Mouse (Mus musculus): ENCODE results near the gene Dusp3. TPM values are rescaled to one million over a fixed set of nuclear protein-coding genes. Genes with fewer than 3 reads are reported as not detected.

Dusp3 gene
- polyA plus RNA-seq, 1 experiment, result 27.9 TPM

DNA sequence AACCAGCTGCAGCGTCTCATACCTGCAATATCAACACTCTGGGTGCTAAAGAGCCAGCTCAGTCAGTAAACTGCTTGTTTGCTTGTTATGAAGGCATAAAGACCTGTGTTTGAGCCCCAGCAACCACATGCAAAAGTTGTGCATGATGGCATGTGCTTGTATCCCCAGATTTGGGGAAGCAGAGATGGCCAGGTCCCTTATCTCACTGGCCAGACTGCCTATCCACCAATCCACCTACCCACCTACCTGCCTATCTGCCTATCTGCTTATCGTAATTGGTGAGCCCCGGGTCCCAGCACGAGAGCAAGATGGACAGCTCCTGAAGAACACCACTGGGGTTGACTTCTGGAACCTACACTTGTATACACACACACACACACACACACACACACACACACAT, 42.5 kb upstream of the Dusp3 start:
- H3K4me1 ChIP-seq (ENCODE audit: control insufficient read depth, insufficient read depth, insufficient read length, low read length), result peaks cover 11% of the 10 kb centered on the region
- H3K4me3 ChIP-seq (ENCODE audit: low read depth, low read length), result no peak overlapping the region
- 85% methylated on average over 4 of the region's 4 CpGs for WGBS
- no peak for TF ChIP-seq CTCF (IDR thresholded peaks at IDR 0.05; ENCODE audit: extremely low read depth, insufficient read length, insufficient replicate concordance, low read depth, low read length)
- no peak for TF ChIP-seq POLR2A (IDR thresholded peaks at IDR 0.05; ENCODE audit: low read depth, low read length)
- no peak overlapping the region for H3K27ac ChIP-seq (ENCODE audit: insufficient read depth, low read depth, low read length)
- no peaks in the 10 kb centered on the region for H3K36me3 ChIP-seq (ENCODE audit: control insufficient read depth, insufficient read depth, low read length)
- H3K27me3 ChIP-seq (ENCODE audit: control insufficient read depth, insufficient read depth, low read length), result 0 out of 2 replicates have a peak, but pooled peaks cover 4% of the 10 kb centered on the region

GRCm38 (mm10) chr11:102028087-102028816, 41.4 kb upstream of the Dusp3 start, which contains the start of gene Mpp3:
TSS of gene Mpp3 (minus strand) at chr11:102028461.
- Histone ChIP-seq H3K36me3 (ENCODE audit: control insufficient read depth, insufficient read depth, low read length) (no peaks in the 10 kb centered on the region), H3K27me3 (ENCODE audit: control insufficient read depth, insufficient read depth, low read length) (0 out of 2 replicates have a peak, but pooled peaks cover 4% of the 10 kb centered on the region), H3K4me3 (ENCODE audit: low read depth, low read length) (no peak within 1 kb of the TSS), H3K4me1 (ENCODE audit: control insufficient read depth, insufficient read depth, insufficient read length, low read length) (peaks cover 9% of the 10 kb centered on the region), H3K27ac (ENCODE audit: insufficient read depth, low read depth, low read length) (no peak within 1 kb of the TSS)
- WGBS, result 71% methylated on average over 6 of the region's 6 CpGs
- TF ChIP-seq CTCF (IDR thresholded peaks at IDR 0.05; ENCODE audit: extremely low read depth, insufficient read length, insufficient replicate concordance, low read depth, low read length), result no peak
- TF ChIP-seq POLR2A (IDR thresholded peaks at IDR 0.05; ENCODE audit: low read depth, low read length), result no peak

DNA sequence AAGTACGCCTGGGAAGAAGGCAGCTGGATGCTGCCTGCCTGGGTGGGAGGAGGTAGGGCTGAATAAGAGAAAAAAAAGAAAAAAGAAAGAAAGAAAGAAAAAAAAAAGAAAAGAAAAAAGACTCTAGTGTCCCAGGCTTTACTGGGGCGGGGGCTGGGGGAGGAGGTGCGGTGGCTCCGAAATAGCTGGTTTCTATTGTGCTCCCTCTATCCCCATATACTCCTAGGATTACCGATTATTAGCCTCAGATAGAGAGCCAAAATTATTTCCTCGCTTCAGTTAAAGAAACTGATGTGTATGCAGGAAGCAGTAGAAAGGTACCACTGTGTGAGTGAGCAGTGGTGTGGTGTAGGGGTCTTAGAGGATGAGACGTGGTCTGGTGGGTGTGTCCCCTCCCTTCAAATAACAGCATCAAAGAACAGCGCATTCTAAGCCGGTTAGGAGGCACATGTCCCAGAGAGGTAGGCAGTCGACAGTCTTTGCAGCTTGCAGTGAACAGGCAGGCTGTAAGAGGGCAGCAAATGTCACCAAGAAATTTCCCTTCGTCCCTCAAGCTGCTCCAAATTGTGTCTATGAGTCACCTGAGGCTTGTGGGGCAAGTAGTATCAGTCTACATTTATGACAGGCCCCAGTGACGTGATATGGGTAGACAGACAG, 40.7 kb upstream of the Dusp3 start:
- H3K27ac ChIP-seq (ENCODE audit: insufficient read depth, low read depth, low read length), result no peak overlapping the region
- H3K4me3 ChIP-seq (ENCODE audit: low read depth, low read length), result peak overlapping the region; percentile 88
- H3K27me3 ChIP-seq (ENCODE audit: control insufficient read depth, insufficient read depth, low read length), result 0 out of 2 replicates have a peak, but pooled peaks cover 4% of the 10 kb centered on the region

GRCm38 (mm10) chr11:102026694-102027360, 40.0 kb upstream of the Dusp3 start:
- under 1% methylated on average over 64 of the region's 73 CpGs for WGBS
- H3K4me3 ChIP-seq (ENCODE audit: low read depth, low read length), result peak overlapping the region; percentile 88
- TF ChIP-seq POLR2A (IDR thresholded peaks at IDR 0.05; ENCODE audit: low read depth, low read length), result no peak
- TF ChIP-seq CTCF (IDR thresholded peaks at IDR 0.05; ENCODE audit: extremely low read depth, insufficient read length, insufficient replicate concordance, low read depth, low read length), result no peak
- H3K27ac ChIP-seq (ENCODE audit: insufficient read depth, low read depth, low read length), result no peak overlapping the region
- H3K4me1 ChIP-seq (ENCODE audit: control insufficient read depth, insufficient read depth, insufficient read length, low read length), result peaks cover 7% of the 10 kb centered on the region
- no peaks in the 10 kb centered on the region for H3K36me3 ChIP-seq (ENCODE audit: control insufficient read depth, insufficient read depth, low read length)
- H3K27me3 ChIP-seq (ENCODE audit: control insufficient read depth, insufficient read depth, low read length), result 0 out of 2 replicates have a peak, but pooled peaks cover 4% of the 10 kb centered on the region

More for the DNA sequence above, 40.7 kb upstream of the Dusp3 start:
- Histone ChIP-seq H3K4me1 (ENCODE audit: control insufficient read depth, insufficient read depth, insufficient read length, low read length) (peaks cover 9% of the 10 kb centered on the region), H3K36me3 (ENCODE audit: control insufficient read depth, insufficient read depth, low read length) (no peaks in the 10 kb centered on the region)
- WGBS, result 6% methylated on average over 12 of the region's 12 CpGs
- no peak for TF ChIP-seq POLR2A (IDR thresholded peaks at IDR 0.05; ENCODE audit: low read depth, low read length)
- no peak for TF ChIP-seq CTCF (IDR thresholded peaks at IDR 0.05; ENCODE audit: extremely low read depth, insufficient read length, insufficient replicate concordance, low read depth, low read length)

DNA sequence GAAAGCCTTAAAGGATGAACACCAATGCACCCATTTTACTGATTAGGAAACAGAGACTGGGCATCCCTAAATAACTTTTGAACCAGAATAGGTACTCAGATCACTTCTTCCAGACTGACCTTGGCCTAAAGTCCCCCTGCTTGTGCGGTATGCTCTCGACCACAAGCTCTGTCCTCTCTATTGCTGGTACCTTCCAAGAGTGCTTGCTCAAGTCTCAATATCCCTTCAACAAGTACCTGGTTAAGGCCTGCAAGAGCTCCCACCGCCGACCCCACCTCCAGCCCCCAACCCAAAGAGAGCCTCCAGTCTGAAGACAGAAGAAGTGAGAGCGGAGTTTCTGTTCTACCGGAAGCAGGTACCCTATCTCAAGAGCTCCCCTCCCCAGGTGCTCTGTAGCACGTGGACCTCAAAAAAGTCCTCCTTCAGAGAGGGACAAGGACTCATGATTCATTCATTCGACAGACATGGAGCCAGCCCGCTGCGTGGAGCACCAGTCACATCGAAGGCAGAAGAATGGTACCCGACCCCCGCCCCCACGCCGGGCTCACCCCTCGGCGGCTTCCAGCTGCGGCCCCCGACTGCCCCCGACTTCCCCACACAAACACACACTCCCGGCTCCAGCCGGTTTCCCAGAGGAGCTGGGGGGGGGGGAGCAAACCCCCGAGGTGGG, 39.3 kb upstream of the Dusp3 start:
- Histone ChIP-seq H3K4me3 (ENCODE audit: low read depth, low read length) (peak overlapping the region; percentile 88), H3K4me1 (ENCODE audit: control insufficient read depth, insufficient read depth, insufficient read length, low read length) (peaks cover 7% of the 10 kb centered on the region), H3K27me3 (ENCODE audit: control insufficient read depth, insufficient read depth, low read length) (0 out of 2 replicates have a peak, but pooled peaks cover 4% of the 10 kb centered on the region), H3K27ac (ENCODE audit: insufficient read depth, low read depth, low read length) (no peak overlapping the region), H3K36me3 (ENCODE audit: control insufficient read depth, insufficient read depth, low read length) (no peaks in the 10 kb centered on the region)
- TF ChIP-seq POLR2A (IDR thresholded peaks at IDR 0.05; ENCODE audit: low read depth, low read length) (no peak), CTCF (IDR thresholded peaks at IDR 0.05; ENCODE audit: extremely low read depth, insufficient read length, insufficient replicate concordance, low read depth, low read length) (no peak)
- WGBS, result 9% methylated on average over 23 of the region's 23 CpGs

- H3K27me3 ChIP-seq (ENCODE audit: control insufficient read depth, insufficient read depth, low read length), result 0 out of 2 replicates have a peak, but pooled peaks cover 4% of the 10 kb centered on the region
- no peak overlapping the region for H3K4me3 ChIP-seq (ENCODE audit: low read depth, low read length)
- 85% methylated on average over 7 of the region's 7 CpGs for whole genome bisulfite sequencing
- no peaks in the 10 kb centered on the region for H3K36me3 ChIP-seq (ENCODE audit: control insufficient read depth, insufficient read depth, low read length)
- H3K27ac ChIP-seq (ENCODE audit: insufficient read depth, low read depth, low read length), result no peak overlapping the region
- peaks cover 7% of the 10 kb centered on the region for H3K4me1 ChIP-seq (ENCODE audit: control insufficient read depth, insufficient read depth, insufficient read length, low read length)
- TF ChIP-seq CTCF (IDR thresholded peaks at IDR 0.05; ENCODE audit: extremely low read depth, insufficient read length, insufficient replicate concordance, low read depth, low read length) (no peak), POLR2A (IDR thresholded peaks at IDR 0.05; ENCODE audit: low read depth, low read length) (no peak)
Measured at GRCm38 (mm10) chr11:102025354-102025753, 38.5 kb upstream of the Dusp3 start.

All from small intestine, adult 2 months (tissue).